Mouse (Mus musculus) limb, embryonic 12.5 days (tissue): ENCODE results near the gene Ric8b. TPM values are rescaled to one million over a fixed set of nuclear protein-coding genes. Genes with fewer than 3 reads are reported as not detected.

ENCODE experiments used
- ATAC-seq: fragments of 200-750 bp; cut with Nextera tagmentation; 2 replicates; pipeline ENCODE4 v1.8.0; 2017; ENCODE audit warnings: low read depth, moderate TSS enrichment; ENCODE audit not compliant: insufficient number of reproducible peaks, insufficient read depth, low FRiP score, low TSS enrichment
- H3K27ac ChIP-seq: fragments of 300-500 bp; sonication (generic); 2 replicates; pipeline ENCODE4 v1.5.1; 2016; ENCODE audit warnings: mild to moderate bottlenecking, moderate library complexity
- H3K27me3 ChIP-seq: fragments of 300-500 bp; sonication (generic); 2 replicates; pipeline ENCODE4 v1.6.1; 2016; ENCODE audit warnings: mild to moderate bottlenecking, moderate library complexity
- H3K36me3 ChIP-seq: fragments of 300-500 bp; sonication (generic); 2 replicates; pipeline ENCODE4 v1.6.1; 2016; ENCODE audit warnings: mild to moderate bottlenecking, moderate library complexity
- H3K4me1 ChIP-seq: fragments of 300-500 bp; sonication (generic); replicated peaks from 2 replicates; pipeline ENCODE4 v1.6.1; 2016
- H3K4me2 ChIP-seq: fragments of 300-500 bp; sonication (generic); 2 replicates; pipeline ENCODE4 v1.6.1; 2016; ENCODE audit warnings: mild to moderate bottlenecking, moderate library complexity
- H3K4me3 ChIP-seq: fragments of 300-500 bp; sonication (generic); replicated peaks from 2 replicates; pipeline ENCODE4 v1.5.1; 2016; ENCODE audit warnings: mild to moderate bottlenecking
- H3K9ac ChIP-seq: fragments of 300-500 bp; sonication (generic); replicated peaks from 2 replicates; pipeline ENCODE4 v1.6.1; 2016; ENCODE audit warnings: mild to moderate bottlenecking, moderate library complexity
- H3K9me3 ChIP-seq: fragments of 300-500 bp; sonication (generic); 2 replicates; pipeline ENCODE4 v1.6.1; 2016; ENCODE audit warnings: mild to moderate bottlenecking, moderate library complexity
- WGBS: fragments of 180-500 bp; shearing (Covaris S2); methylation state at CpG from one replicate; pipeline ENCODE4 v1.1.7; 2016; 5-methylcytosine and 5-hydroxymethylcytosine counted together
- polyA plus RNA-seq: library from polyadenylated mRNA; unstranded; fragments of >200 nt; fragmentation: Nextera tagmentation; extraction: Ambion mirVana; gene quantifications from 2 replicates; pipeline ENCODE4 v1.2.1, GENCODE M21; 2016

Gene Ric8b
- polyA plus RNA-seq, 1 experiment from 2014 or later: 30.3 TPM

DNA sequence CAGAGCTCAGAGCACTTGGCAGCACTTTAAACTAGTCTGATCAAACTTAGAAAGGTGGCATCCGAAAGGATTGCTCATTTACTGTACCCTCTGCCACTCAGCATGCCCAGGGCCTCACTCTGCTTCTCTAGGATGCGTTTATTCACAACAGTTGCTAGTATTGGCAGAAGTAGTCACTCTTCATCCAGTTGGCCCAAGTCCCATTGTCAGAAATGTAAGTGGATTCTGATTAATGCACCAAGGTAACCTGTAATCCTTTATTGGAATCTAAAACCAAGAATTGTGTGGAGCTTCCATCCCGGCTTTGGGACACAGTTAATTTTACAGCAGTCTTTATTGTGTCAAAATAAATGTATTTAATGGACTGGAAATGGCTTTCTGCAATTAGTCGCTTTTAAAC lies 76.9 kb downstream of the Ric8b start:
- peaks cover 8% of the 10 kb centered on the region; the same call in 1 of the 2 replicates for H3K4me1 ChIP-seq
- no peak overlapping the region for H3K4me3 ChIP-seq
- no peak for ATAC-seq
- no peaks in the 10 kb centered on the region for H3K27me3 ChIP-seq
- H3K9ac ChIP-seq: no peak overlapping the region
- no peak overlapping the region for H3K27ac ChIP-seq
- H3K4me2 ChIP-seq: no peak overlapping the region
- 85% methylated on average over 4 of the region's 4 CpGs for WGBS
- H3K9me3 ChIP-seq: no peaks in the 10 kb centered on the region
- H3K36me3 ChIP-seq: peaks cover 45% of the 10 kb centered on the region

DNA sequence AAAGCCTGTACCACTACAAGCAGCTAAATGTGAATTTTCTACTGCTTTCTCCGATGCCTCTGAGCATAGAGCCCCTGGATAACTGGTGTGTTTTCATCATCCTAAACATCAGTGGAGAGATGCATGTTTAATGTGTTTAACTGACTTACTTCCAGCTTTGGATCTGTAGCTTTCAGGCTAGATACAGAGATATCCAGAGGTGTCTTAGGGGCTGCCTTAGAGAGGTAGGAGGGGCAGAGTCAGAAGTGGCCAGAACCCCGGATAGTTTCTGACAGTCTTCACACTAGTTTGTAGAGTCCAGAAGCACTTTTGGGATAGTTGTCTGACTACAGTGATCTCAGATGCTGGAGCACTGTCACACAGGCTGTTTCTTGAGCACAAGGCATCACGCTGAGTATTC lies 77.6 kb downstream of the Ric8b start:
- Histone ChIP-seq H3K4me3 (no peak overlapping the region), H3K4me1 (peaks cover 8% of the 10 kb centered on the region; the same call in 1 of the 2 replicates), H3K36me3 (peaks cover 41% of the 10 kb centered on the region), H3K9me3 (no peaks in the 10 kb centered on the region), H3K27me3 (no peaks in the 10 kb centered on the region), H3K9ac (no peak overlapping the region), H3K27ac (no peak overlapping the region), H3K4me2 (no peak overlapping the region)
- no peak for ATAC-seq
- 91% methylated on average over 3 of the region's 3 CpGs for WGBS

DNA sequence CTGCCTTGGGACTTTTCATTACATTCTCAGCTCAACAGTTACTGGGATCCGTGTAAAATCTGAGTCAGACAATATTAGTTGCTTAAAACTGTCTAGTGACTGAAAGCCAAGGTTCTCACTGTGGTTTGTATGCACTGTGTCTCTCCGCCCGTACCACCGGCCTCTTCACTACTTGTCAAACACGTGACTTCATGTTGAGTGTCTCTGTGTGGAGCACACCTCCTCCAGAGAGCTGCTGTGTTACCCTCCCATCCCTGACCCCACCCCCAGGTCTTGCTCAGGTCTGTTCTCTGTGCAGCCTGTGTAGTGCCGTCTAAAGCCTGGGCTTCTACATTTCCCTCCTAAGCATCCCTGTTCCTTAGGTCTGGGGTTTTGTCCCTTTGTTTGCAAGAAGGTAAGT lies 79.0 kb downstream of the Ric8b start:
- Histone ChIP-seq H3K4me1 (peaks cover 8% of the 10 kb centered on the region; the same call in 1 of the 2 replicates), H3K27ac (no peak overlapping the region), H3K27me3 (no peaks in the 10 kb centered on the region), H3K36me3 (peaks cover 37% of the 10 kb centered on the region), H3K4me2 (no peak overlapping the region), H3K9me3 (no peaks in the 10 kb centered on the region), H3K4me3 (no peak overlapping the region), H3K9ac (no peak overlapping the region)
- WGBS: 89% methylated on average over 6 of the region's 6 CpGs
- ATAC-seq: no peak

DNA sequence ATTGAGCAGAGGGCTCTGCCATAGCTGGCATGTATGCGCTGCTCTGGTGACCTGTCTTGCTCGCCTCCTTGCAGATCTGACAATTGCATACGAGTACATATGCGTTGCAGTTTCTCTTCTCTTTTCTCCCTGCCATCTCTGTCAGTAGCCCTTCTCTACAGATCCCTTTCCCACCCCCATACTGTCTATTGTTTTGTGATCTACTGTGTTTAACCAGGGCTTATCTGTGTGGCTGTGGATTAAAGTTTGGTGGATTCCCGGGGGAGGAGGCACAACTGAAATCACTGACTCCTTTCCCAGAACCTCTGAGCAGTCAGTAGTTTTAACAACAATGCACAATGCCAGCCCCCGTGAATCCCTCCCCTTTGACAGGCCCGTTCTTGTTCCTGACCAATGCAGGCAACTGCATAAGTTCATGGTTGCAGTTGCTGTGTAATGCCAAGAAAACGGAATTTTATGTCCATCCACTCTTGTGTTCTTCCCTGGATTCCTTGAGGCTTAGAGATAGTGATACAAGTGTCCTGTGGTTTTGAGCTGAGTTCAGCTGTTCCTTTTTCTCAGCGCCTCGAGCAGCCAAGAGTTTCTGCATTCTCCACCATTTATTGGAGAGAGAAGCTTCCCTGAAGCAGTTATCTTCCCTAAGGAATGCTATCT lies 80.3 kb downstream of the Ric8b start:
- ATAC-seq: no peak
- Histone ChIP-seq H3K4me2 (no peak overlapping the region), H3K27ac (peak overlapping the region; percentile 41; the same call in 1 of the 2 replicates), H3K9ac (no peak overlapping the region), H3K36me3 (peaks cover 31% of the 10 kb centered on the region), H3K4me1 (peaks cover 8% of the 10 kb centered on the region; the same call in 1 of the 2 replicates), H3K4me3 (no peak overlapping the region), H3K9me3 (no peaks in the 10 kb centered on the region), H3K27me3 (no peaks in the 10 kb centered on the region)
- 80% methylated on average over 10 of the region's 10 CpGs for WGBS

DNA sequence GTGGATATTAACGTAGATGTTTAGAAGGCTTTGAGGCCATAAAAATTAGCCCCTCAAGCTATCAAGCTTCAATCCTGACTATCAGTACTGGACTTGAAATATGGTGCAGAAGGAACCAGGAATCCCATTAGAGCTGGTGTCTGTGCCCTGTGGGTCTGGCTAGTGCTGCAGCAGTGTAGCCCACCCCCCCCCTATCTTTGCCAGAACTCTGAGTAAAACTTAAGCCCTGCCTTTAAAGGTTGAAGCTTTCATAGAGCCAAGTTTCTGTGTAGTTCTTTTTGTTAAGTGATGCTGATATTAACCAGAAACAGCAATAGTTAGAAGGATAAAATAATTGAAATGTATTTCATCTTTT lies 80.8 kb downstream of the Ric8b start:
- Histone ChIP-seq H3K9ac (no peak overlapping the region), H3K4me1 (peaks cover 8% of the 10 kb centered on the region; the same call in 1 of the 2 replicates), H3K4me2 (no peak overlapping the region), H3K27me3 (no peaks in the 10 kb centered on the region), H3K4me3 (no peak overlapping the region), H3K27ac (no peak overlapping the region; the same call in 1 of the 2 replicates), H3K36me3 (peaks cover 30% of the 10 kb centered on the region), H3K9me3 (no peaks in the 10 kb centered on the region)
- WGBS: 51% methylated on average over 1 of the region's 1 CpGs
- no peak for ATAC-seq

DNA sequence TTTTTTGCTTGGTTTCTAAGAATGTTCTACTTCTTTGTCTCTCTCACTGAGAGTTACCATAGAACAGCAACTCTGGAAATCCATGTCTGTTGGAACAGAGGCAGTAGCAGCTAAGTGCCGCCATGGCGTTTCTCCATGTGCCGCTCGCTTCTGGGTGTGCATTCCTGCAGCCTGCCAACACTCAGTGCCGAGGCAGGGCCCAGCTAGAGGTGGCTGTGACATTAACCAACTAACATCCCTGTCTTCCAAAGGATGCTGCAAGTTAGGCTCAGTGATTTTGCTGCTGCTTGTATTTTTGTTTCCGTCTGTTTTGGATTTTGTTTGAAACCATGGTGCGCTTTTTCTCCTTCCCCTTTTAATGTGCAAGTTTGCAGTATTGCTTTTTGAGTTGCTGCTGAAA lies 84.5 kb downstream of the Ric8b start:
- no peak overlapping the region for H3K4me2 ChIP-seq
- H3K9ac ChIP-seq: no peak overlapping the region
- no peaks in the 10 kb centered on the region for H3K9me3 ChIP-seq
- H3K27me3 ChIP-seq: no peaks in the 10 kb centered on the region
- no peak for ATAC-seq
- no peak overlapping the region for H3K27ac ChIP-seq
- H3K36me3 ChIP-seq: peaks cover 27% of the 10 kb centered on the region
- no peak overlapping the region for H3K4me3 ChIP-seq
- WGBS: 76% methylated on average over 7 of the region's 7 CpGs
- H3K4me1 ChIP-seq: peaks cover 8% of the 10 kb centered on the region; the same call in 1 of the 2 replicates

DNA sequence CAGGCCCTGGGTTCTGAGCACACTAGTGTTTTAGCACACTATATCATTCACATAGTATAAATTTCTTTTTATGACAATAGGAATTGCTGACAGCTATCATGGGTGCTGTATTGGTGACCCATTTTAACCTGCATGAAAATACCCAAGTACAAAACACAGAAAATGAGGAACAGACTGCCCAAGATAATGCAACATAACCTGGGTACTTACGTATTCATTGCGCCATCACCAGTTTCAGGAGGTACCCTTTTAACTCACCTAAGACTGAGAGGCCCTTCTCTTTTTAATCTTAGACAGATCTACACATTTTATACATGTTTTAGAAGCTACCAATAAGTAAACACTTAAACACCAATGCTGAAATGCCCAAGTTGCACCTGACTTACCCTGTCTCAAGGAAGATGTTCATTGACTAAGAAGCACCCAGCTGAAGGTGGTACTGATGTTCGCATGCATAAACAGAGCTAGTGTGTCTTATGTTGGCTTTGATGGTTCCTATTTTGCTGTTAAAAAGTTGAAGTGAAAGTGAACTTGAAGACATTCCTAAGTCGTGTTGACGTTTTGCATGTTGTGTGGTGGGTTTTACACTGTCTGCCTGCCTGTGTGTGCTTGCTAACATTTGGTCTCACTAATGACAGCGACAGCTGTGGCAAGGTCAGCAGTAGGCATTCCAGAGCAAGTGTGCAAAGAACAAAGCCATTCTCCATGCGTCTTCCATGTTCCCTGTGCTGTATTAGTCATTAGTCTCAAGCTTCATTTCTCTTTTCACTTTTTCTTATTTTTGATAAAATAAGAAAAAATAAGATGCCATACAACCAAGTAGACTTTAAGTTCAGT lies 86.0 kb downstream of the Ric8b start:
- peaks cover 5% of the 10 kb centered on the region; the same call in 1 of the 2 replicates for H3K4me1 ChIP-seq
- no peak overlapping the region for H3K4me2 ChIP-seq
- no peaks in the 10 kb centered on the region for H3K27me3 ChIP-seq
- H3K36me3 ChIP-seq: peaks cover 19% of the 10 kb centered on the region
- no peaks in the 10 kb centered on the region for H3K9me3 ChIP-seq
- H3K9ac ChIP-seq: no peak overlapping the region
- ATAC-seq: no peak
- no peak overlapping the region for H3K4me3 ChIP-seq
- WGBS: 85% methylated on average over 7 of the region's 7 CpGs
- H3K27ac ChIP-seq: no peak overlapping the region

DNA sequence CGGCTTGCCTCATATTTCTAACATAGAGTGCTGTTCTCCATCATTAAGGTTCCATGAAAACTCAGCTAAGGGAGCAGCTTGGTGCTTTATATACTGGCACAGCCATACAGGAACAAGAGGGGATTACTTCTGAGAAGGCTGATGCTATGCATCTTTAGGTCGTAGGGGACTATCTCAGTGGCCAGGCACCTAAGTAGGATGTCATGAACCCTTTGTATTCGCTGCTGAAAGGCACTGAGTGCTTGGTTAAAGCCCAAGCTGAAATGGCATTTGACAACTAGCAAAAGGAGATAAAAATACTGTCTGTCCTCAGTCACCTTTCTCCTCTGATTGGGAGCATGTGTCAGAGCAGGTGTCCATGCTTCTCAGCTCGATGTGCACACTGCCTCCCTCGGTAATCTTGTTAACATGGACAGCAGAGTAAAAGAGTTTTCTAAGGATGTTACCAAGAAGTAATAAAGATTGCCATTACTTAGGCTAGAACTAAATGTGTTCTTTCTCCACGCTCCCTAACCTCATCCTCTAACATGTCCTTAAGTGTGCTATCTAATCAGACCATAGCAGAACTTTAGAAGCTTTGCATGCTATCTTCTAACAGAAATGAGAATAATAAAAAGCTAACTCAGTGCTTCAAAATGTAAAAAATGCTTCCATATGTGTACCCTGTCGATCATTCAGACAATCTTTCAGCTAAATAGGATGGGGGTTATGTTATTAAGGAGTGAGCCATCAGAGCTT lies 89.3 kb downstream of the Ric8b start:
- Histone ChIP-seq H3K27me3 (no peaks in the 10 kb centered on the region), H3K4me3 (no peak overlapping the region), H3K9ac (no peak overlapping the region), H3K9me3 (no peaks in the 10 kb centered on the region), H3K27ac (no peak overlapping the region), H3K36me3 (peaks cover 28% of the 10 kb centered on the region), H3K4me1 (0 out of 2 replicates have a peak, but pooled peaks cover 10% of the 10 kb centered on the region), H3K4me2 (no peak overlapping the region)
- WGBS: 85% methylated on average over 7 of the region's 7 CpGs
- ATAC-seq: no peak

DNA sequence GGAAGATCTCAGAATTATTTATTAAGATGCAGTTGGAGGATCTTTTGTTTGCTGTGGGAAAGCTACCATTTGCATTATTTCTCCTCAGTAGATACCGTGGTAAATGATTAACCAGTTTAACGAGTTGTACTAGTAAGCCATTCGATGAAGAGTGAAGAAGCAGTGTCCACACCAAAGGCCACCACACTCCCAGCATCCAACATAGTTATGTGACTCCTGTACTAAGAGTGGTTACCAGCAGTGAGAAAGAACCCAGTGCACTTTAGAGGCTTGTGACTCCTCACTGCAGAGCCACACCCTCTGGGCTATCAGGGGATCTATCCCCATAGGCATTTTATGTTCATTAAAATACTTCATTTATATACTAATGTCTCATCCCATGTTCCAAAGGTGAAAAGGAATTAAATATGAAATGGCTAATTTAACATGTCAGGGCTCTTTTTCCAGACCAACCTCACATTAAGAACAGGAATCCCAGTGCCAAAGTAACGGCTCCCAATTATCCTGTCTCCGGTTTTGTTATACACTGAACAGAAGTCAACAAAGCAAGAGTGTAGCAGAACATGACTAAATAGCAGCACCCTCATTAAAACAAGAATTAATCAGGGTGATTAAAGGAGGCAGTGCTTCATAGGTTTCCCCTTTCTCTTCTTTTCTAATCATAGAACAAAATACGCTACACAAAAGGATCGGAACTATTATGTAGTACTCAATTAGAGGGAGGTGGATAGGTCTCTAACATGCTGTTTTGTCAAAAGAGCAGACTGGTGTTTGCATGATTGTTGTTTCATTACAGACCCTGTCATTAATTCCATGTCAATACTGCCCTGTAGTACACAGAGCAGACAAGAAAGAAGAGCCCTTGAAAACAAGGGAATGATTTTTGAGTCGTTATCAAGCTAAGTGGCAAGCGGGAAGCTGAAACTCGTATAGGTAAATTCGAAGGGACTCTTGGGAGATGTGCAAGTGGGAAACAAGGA lies 90.7 kb downstream of the Ric8b start:
- no peak overlapping the region for H3K27ac ChIP-seq
- no peaks in the 10 kb centered on the region for H3K9me3 ChIP-seq
- H3K4me3 ChIP-seq: no peak overlapping the region
- H3K27me3 ChIP-seq: no peaks in the 10 kb centered on the region
- H3K4me2 ChIP-seq: no peak overlapping the region
- H3K4me1 ChIP-seq: 0 out of 2 replicates have a peak, but pooled peaks cover 10% of the 10 kb centered on the region
- peaks cover 24% of the 10 kb centered on the region for H3K36me3 ChIP-seq
- H3K9ac ChIP-seq: no peak overlapping the region
- WGBS: 84% methylated on average over 11 of the region's 11 CpGs
- no peak for ATAC-seq

DNA sequence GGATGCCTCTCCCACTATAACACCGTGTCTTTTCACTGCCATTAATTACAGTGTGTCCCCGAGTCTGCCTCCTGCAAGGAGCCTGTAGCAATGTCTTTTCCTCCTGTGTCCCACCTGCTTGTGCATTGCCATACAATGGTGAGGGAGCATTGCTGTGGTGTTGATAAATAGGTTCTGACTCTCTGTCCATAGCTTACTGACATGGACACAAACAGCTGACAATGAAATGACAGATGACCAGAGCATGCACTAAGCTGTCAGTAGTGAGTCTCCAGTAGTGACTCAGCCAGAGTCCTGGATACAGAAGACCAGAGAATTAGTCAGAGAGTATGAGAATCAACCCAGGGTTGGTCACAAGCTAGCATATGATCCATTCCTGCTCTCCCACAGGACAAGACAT lies 93.7 kb downstream of the Ric8b start:
- no peak for ATAC-seq
- Histone ChIP-seq H3K27ac (no peak overlapping the region), H3K36me3 (peaks cover 32% of the 10 kb centered on the region), H3K27me3 (no peaks in the 10 kb centered on the region), H3K4me3 (no peak overlapping the region), H3K9ac (no peak overlapping the region), H3K4me1 (0 out of 2 replicates have a peak, but pooled peaks cover 10% of the 10 kb centered on the region), H3K9me3 (no peaks in the 10 kb centered on the region), H3K4me2 (no peak overlapping the region)
- 67% methylated on average over 2 of the region's 2 CpGs for WGBS
